Mouse (Mus musculus): ENCODE data around the gene Gpr161.

The Gpr161 gene

DNA sequence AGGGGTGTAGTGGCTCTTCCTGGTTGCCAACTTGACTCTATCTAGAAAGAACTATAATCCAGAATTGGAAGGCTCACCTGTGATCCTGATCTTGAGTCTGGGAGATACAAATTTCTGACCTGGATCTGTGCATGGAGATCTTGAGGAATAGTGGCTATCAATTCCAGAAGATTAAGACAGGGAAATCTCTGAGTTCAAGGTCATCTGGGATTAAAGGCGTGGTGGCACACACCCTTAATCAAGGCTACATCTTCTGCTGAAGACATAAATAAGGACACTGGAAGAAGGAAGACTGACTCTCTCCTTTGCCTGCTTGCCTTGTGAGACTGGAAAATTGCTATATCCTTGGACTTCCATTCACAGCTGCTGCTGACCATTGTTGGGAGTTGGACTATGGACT, at the start of gene Gpr161:
TSS of gene Gpr161 (plus strand) at position 301 of the 400 bp plus-strand sequence.
- DNase-seq, result no peak

DNA sequence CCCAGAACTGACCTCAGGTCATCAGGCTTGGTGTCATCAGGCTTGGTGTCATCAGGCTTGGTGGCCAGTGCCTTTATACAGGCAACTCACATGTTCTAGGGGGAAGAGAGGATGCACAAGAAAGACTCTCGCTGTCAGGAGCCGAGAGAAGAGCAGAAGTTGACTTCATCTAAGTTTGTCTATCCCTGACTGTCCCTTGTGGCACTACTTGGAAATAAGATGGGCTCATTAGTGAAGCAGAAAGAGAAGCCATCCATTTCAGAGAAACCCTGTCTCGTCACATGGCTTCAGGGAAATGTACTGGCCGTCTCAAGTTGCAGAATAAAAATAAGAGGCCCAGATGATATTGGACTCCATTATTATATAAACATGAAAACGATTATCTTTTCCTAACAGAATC, 49.0 kb upstream of the Gpr161 start:
- DNase-seq, result no peak

DNA sequence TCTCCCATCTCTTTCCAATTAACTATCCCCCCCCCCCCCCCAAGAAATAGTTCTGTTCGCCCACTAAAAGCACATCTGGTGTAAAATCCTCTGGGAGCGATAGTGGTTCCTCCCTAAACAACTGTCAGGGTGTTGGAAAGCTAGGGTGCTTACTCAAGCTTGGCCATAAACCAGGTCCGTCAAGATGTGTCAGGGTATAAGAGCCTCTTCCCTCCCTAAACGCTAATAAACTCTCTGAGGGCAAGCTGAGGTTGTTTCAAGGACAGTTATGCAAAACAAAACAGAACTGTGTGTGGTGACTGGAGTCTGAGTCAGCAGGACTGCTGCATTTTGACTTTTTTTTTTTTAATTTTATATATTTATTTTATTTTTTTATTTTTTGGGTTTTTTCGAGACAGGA, 48.5 kb upstream of the Gpr161 start:
- DNase-seq, result no peak

DNA sequence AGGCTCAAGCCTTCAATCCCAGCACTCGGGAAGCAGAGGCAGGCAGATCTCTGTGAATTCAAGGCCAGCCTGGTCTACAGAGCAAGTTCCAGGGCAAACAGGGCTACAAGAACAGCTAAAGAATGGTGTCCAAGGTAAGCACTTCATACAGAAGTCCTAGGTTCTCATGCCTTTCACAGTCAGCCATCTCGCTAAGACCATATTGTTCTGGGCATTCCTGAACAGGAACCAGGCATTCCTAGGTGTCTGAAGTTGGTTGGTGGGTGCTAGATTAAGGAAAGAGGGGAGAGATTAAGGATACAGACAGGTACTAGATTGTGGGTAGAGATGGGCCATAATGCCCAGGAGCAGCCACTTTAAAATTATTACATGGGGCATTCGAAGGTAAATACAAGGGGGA, 47.8 kb upstream of the Gpr161 start:
- no peak for DNase-seq

DNA sequence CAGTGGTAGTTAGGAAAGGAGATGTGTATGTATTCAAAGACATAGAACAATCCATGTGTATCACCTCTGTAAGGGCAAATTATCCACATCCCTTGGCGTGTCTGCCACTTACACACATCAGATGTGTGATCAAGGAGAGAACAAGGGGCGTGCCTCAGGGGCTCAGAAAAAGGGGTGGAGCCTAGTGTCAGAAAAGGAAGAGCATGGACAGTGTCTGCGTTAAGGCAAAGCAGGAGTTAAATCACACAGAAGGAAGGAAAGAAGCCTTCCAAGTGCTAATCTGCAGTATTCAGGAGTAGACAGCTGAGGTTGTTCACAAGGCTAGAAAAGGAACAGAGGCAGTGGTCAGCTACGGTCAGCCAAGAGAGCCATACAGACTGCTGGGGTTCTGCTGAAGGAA, 46.7 kb upstream of the Gpr161 start:
- DNase-seq, result no peak

- no peak for DNase-seq
Measured at GRCm38 (mm10) chr1:165250546-165250945, 45.0 kb upstream of the Gpr161 start.

GRCm38 (mm10) chr1:165252027-165252671, 43.4 kb upstream of the Gpr161 start:
- DNase-seq, result peak; percentile 70

DNA sequence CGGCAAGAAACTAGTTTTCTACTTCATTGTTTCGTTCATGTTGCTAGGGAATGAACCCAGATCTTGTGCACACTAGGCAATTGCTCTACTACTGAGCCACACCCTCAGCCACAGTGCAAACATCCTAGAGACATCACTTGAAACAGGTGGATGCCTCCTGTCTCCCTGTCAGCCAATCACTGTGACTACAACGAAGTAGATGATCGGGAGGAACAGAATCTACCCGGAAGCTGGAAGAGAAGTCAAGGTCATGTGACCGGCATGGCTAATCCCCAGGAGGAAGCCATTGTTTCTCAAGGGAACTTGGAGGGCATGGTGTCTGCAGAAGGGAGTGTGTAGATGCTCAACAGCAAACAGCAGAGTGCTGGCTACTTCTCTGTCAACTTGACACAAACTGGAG, 20.6 kb upstream of the Gpr161 start:
- DNase-seq, result no peak

DNA sequence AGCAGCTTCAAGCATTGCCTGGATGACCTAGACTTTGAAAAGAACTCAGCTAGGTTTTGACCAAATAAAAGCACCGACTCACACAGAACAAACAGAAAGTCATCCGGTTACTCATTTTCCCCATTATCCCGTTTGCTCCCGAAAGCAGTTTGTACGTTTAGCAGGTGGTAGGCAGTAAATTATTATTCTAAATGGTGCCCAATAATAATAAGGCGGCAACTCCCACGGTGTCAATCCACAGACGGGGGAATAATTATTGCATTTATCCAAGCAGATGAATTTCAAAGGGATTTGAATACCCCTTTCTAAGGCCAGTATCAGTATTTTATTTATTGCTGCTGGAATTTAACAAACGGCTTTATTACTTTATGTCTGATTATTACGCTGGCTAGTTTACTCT, 14.8 kb upstream of the Gpr161 start:
- DNase-seq, result no peak

GRCm38 (mm10) chr1:165281351-165282221, 14.0 kb upstream of the Gpr161 start:
- peak; percentile 63 for DNase-seq

DNA sequence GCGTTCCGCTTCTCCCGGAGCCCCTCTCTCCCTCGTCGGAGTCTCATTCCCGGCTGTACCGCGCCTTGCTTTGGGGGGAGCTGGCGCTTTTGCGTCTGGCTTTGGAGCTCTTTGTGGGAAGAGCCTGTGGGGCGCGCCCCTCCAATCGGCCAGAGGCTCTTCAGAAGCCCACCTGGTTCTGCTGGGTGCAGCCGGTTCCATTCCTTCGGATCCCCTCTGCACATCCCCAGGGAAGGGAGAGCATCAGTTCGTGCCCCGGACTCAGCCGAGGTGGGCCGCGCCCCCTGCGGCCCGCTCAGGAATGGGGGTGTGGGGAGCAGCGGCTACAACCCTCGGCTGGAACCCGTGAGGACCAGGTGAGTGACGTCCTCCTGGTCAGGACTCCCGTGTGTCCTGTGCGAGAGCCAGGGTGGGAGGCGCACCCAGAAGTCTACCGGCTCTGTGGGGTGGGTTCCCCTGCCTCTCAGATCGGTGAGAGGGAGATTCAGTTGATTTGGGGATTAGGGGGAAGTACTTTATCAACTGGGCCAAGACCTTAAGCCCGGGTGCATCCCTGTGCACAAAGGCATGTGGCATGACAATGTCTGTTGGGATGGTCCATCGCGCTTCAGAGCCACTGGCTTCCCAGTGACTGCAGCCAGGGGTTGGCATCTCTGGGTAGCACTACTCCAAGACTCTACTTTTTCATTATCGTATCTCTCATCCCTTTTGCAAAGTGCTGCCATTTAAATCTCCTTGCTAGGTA, 13.2 kb upstream of the Gpr161 start:
- no peak for DNase-seq

DNA sequence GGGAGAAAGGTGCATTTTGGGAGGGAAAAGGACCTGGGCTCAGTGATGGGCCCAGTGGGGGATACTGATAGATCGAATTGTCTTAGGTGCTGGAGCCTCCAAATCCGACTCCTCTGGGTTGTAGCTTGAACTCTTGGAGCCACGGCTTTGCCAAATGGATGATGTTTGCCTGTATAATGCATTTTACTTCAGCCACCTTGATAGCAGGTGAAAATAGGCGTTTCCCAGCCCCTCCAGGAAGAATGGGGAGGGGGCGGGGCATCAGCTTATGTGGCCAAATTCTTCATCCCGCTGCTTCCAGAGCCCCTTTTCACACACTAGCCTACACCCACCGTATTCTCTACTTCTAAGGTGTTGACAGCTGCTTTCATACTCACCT, 12.6 kb upstream of the Gpr161 start:
- DNase-seq, result no peak

- DNase-seq, result no peak
Measured at GRCm38 (mm10) chr1:165284096-165284495, 11.5 kb upstream of the Gpr161 start.

DNA sequence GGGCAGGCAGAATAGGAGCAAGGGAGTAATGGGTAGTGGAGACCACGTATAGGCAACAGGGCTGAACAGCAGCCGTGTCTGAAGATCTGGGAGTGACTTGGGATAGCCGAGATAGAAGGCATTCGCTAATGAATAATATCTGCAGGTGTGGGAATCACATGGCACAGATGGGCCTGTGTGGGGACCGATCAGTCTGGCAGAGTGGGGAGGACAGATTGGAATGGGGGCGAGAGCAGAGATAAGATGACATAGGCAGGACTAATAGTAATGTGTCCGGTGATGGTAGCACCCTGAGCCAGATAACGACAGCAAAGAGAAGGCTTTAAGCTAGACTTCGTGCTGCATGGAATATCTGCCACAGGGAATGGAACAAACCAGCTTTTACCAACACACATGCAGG, 7.4 kb upstream of the Gpr161 start:
- no peak for DNase-seq

DNA sequence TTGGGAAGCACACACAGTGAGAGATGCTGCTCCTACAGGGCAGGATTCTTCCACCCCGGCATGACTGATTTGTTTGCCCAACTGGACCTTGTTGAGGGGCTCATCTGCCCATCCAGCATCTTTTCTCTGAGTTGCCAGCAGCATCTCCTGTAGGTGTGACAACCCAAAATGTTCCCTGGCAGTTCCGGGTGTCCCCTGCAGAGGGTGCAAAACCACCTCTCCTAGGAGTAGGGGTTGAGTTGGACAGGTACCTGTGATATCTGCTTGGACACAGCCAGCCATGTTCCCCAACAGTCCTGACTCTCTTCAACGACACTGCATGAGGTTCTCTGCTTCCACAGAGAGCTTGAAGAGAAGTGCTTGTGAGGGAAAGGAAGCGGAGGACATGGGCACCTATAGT, 5.8 kb upstream of the Gpr161 start:
- DNase-seq, result peak; percentile 44

- DNase-seq, result no peak
Measured at GRCm38 (mm10) chr1:165291606-165292005, 4.0 kb upstream of the Gpr161 start.

DNA sequence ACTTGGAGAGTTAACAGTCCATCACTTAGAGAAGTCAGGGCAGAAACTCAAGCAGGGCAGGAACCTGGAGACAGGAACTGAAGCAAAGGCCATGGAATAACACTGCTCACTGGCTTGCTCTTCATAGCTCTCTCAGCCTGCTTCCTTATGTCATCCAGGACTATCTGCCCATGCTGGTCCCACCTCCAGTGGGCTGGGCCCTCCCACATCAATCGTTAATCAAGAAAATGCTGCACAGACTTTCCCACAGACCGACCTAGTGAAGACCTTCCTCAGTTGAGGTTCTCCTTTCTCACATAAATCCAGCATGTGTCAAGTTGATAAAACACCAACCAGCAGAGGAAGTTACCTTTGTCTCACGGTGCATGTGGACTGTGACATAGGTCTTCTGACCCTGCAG, 5.5 kb downstream of the Gpr161 start:
- DNase-seq, result no peak

- DNase-seq, result no peak
Measured at GRCm38 (mm10) chr1:165301567-165301966, 6.0 kb downstream of the Gpr161 start.

- DNase-seq, result peak; percentile 29
Measured at GRCm38 (mm10) chr1:165302455-165303208, 7.0 kb downstream of the Gpr161 start.

DNA sequence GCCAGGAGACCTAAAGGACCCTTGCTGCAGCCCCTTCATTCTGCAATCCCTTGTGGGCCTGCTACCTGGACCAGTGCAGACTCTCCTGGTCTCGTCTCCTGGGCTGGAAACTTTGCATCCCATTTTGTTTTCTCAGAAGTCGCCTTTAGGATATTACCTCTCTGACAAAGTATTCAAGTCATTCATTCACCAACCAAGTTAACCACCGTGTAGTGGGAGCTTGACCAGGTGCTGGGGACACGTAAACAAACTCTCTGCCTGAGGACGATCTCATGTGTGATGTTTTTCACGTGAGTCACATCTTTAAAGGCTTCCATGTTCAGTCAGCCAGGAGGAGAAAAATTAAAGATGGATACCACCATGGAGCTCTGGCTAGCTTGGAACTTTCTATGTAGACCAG, 7.6 kb downstream of the Gpr161 start:
- DNase-seq, result no peak

DNA sequence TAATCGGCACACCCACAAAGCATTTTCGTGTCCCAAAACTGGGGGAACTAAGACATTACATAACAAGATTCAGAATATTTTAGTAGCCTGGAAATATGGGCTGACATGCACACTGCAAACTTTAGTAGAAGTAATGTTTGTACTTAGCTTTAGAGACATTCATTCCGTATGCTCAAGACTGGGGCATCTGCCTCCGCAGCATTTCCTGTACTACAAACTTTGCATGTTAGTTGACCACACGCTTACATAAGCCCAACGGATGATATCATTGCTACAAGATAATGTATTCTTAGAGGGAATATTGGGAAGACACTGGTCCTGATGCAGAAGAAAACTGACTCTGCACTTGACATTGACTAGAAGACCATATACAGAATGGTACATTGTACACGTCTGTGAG, 8.8 kb downstream of the Gpr161 start:
- DNase-seq, result no peak

- DNase-seq, result no peak
Measured at GRCm38 (mm10) chr1:165308180-165308579, 12.6 kb downstream of the Gpr161 start.

- DNase-seq, result no peak
Measured at GRCm38 (mm10) chr1:165316361-165316760, 20.8 kb downstream of the Gpr161 start.
